Mouse (Mus musculus) CH12.LX (cell line): ENCODE results near the gene Cog3. TPM values are rescaled to one million over a fixed set of nuclear protein-coding genes. Genes with fewer than 3 reads are reported as not detected.

Source experiments
- DNase-seq: peaks from one replicate; pipeline ENCODE4 v3.0.0-alpha.2; 2013; ENCODE audit errors: extremely low read depth
- H3K27ac ChIP-seq: 2 replicates; pipeline ENCODE4 v1.5.1; 2012; ENCODE audit warnings: low read depth, mild to moderate bottlenecking, control low read depth, moderate library complexity; ENCODE audit not compliant: insufficient read depth
- H3K27me3 ChIP-seq: replicated peaks from 2 replicates; pipeline ENCODE3; 2012; ENCODE audit warnings: inconsistent platforms
- H3K36me3 ChIP-seq, 2 experiments: replicated peaks in 1 of 2; 2 replicates each; pipeline versions ENCODE3 to v1.6.1; 2012; ENCODE audit warnings: inconsistent platforms in 1 of 2, low read length in 1 of 2, mild to moderate bottlenecking in 1 of 2, mixed read lengths in 1 of 2, moderate library complexity in 1 of 2; ENCODE audit not compliant: control insufficient read depth in 1 of 2, insufficient read depth in 1 of 2
- H3K4me1 ChIP-seq, 2 experiments: 2 replicates each; pipeline ENCODE4 v1.6.1; 2012; ENCODE audit warnings: inconsistent platforms in 1 of 2, moderate library complexity in 1 of 2; ENCODE audit not compliant: insufficient read depth in 2 of 2, control insufficient read depth in 1 of 2
- H3K4me2 ChIP-seq: 2 replicates; pipeline ENCODE4 v1.6.1; 2012; ENCODE audit warnings: low read depth, mild to moderate bottlenecking, control low read depth; ENCODE audit not compliant: poor library complexity, insufficient read depth, severe bottlenecking
- H3K4me3 ChIP-seq, 3 experiments: fragments of 150-350 bp in 1 of 3; sonication (generic) in 1 of 3; replicated peaks in 1 of 3; 2 replicates each; pipeline versions ENCODE3 to v1.5.1; 2011 to 2012; ENCODE audit warnings: low read depth in 2 of 3, low read length in 2 of 3, mild to moderate bottlenecking in 2 of 3, moderate library complexity in 2 of 3, control low read depth in 1 of 3, improper control_type of control experiment in 1 of 3, inconsistent platforms in 1 of 3, mixed read lengths in 1 of 3; ENCODE audit not compliant: poor library complexity in 1 of 3
- H3K79me2 ChIP-seq: replicated peaks from 2 replicates; pipeline ENCODE4 v1.6.1; 2012; ENCODE audit warnings: mild to moderate bottlenecking, moderate library complexity; ENCODE audit not compliant: control insufficient read depth, poor library complexity, insufficient read depth, severe bottlenecking; ENCODE audit errors: extremely low read depth
- H3K9ac ChIP-seq: 2 replicates; pipeline ENCODE4 v1.6.1; 2012; ENCODE audit warnings: low read depth, mild to moderate bottlenecking, control low read depth, moderate library complexity; ENCODE audit not compliant: insufficient read depth
- H3K9me3 ChIP-seq: replicated peaks from 2 replicates; pipeline ENCODE3; 2012; ENCODE audit warnings: low read length, inconsistent platforms, mixed read lengths
- CTCF ChIP-seq, 2 experiments: IDR thresholded peaks in 1 of 2; conservative IDR thresholded peaks in 1 of 2; 2 replicates each; pipeline ENCODE4 v1.5.1; 2011 to 2012; ENCODE audit warnings: low read depth in 2 of 2, low read length in 2 of 2, improper control_type of control experiment in 1 of 2, inconsistent platforms in 1 of 2, mild to moderate bottlenecking in 1 of 2, moderate library complexity in 1 of 2
- EP300 ChIP-seq: IDR thresholded peaks from 2 replicates; pipeline ENCODE4 v1.6.1; 2011; ENCODE audit warnings: low read length, improper control_type of control experiment
- IRF4 ChIP-seq: IDR thresholded peaks from 2 replicates; pipeline ENCODE4 v1.6.1; 2014; ENCODE audit warnings: low read depth, mild to moderate bottlenecking, inconsistent platforms, low read length, improper control_type of control experiment
- MEF2A ChIP-seq: IDR thresholded peaks from 2 replicates; pipeline ENCODE4 v1.6.1; 2014; ENCODE audit warnings: low read depth, mild to moderate bottlenecking, inconsistent platforms, low read length, improper control_type of control experiment, borderline replicate concordance
- MYC ChIP-seq: IDR thresholded peaks from 2 replicates; pipeline ENCODE4 v1.6.1; 2011; ENCODE audit warnings: low read depth, mild to moderate bottlenecking, improper control_type of control experiment, low read length
- NELFE ChIP-seq: IDR thresholded peaks from 2 replicates; pipeline ENCODE4 v1.6.1; 2011; ENCODE audit warnings: low read depth, low read length, improper control_type of control experiment
- PAX5 ChIP-seq: IDR thresholded peaks from 2 replicates; pipeline ENCODE4 v1.6.1; 2012; ENCODE audit warnings: low read length, inconsistent platforms, mixed read lengths
- RAD21 ChIP-seq: IDR thresholded peaks from 2 replicates; pipeline ENCODE4 v1.6.1; 2011; ENCODE audit warnings: low read depth, mild to moderate bottlenecking, low read length, improper control_type of control experiment, moderate library complexity
- RCOR1 ChIP-seq: conservative IDR thresholded peaks from 2 replicates; pipeline ENCODE4 v1.6.1; 2012; ENCODE audit warnings: low read depth, mild to moderate bottlenecking, inconsistent platforms, low read length, improper control_type of control experiment
- SMC3 ChIP-seq: IDR thresholded peaks from 2 replicates; pipeline ENCODE4 v1.6.1; 2011; ENCODE audit warnings: low read depth, low read length, improper control_type of control experiment
- TCF12 ChIP-seq: IDR thresholded peaks from 2 replicates; pipeline ENCODE4 v1.6.1; 2014; ENCODE audit warnings: low read depth, mild to moderate bottlenecking, inconsistent platforms, low read length, improper control_type of control experiment
- UBTF ChIP-seq: IDR thresholded peaks from 2 replicates; pipeline ENCODE4 v1.6.1; 2012; ENCODE audit warnings: low read depth, mild to moderate bottlenecking, inconsistent platforms, low read length, improper control_type of control experiment, moderate library complexity
- USF1 ChIP-seq: IDR thresholded peaks from 2 replicates; pipeline ENCODE4 v1.6.1; 2014; ENCODE audit warnings: low read depth, mild to moderate bottlenecking, inconsistent platforms, low read length, improper control_type of control experiment
- USF2 ChIP-seq: conservative IDR thresholded peaks from 2 replicates; pipeline ENCODE4 v1.6.1; 2011; ENCODE audit warnings: low read depth, low read length, improper control_type of control experiment
- ZKSCAN1 ChIP-seq: IDR thresholded peaks from 2 replicates; pipeline ENCODE4 v1.6.1; 2012; ENCODE audit warnings: low read depth, inconsistent platforms, low read length, improper control_type of control experiment, borderline replicate concordance
- ZMIZ1 ChIP-seq: IDR thresholded peaks from 2 replicates; pipeline ENCODE4 v1.6.1; 2012; ENCODE audit warnings: low read depth, mild to moderate bottlenecking, inconsistent platforms, low read length, improper control_type of control experiment
- ZNF384 ChIP-seq: IDR thresholded peaks from 2 replicates; pipeline ENCODE4 v1.6.1; 2012; ENCODE audit warnings: low read depth, low read length, improper control_type of control experiment, inconsistent platforms
- dilution Hi-C: fragments of 300-500 bp; cut with MboI; formaldehyde crosslinking; loops from 2 replicates; pipeline ENCODE4 v1.14.3; 2020; ENCODE audit warnings: low sequenced_read_pairs; ENCODE audit not compliant: extremely low pct_unique_long_range_greater_than_20kb, extremely low pct_ligation_motif_present
- in situ Hi-C: fragments of 300-500 bp; cut with MboI; formaldehyde crosslinking; loops from 3 replicates; pipeline ENCODE4 v1.14.3; 2019; ENCODE audit warnings: low sequenced_read_pairs, low pct_ligation_motif_present, low pct_unique_long_range_greater_than_20kb, mixed read lengths
- polyA plus RNA-seq: library from polyadenylated mRNA; unstranded; fragments of >175 nt; gene quantifications from 2 replicates; pipeline ENCODE4 v1.2.1, GENCODE M21; 2012; ENCODE audit warnings: low read depth; ENCODE audit not compliant: insufficient read length
- total RNA-seq, 2 experiments: library from RNA; depleted of rRNA; stranded (reverse); fragments of 300-350 nt in 1 of 2; fragments of >200 nt in 1 of 2; gene quantifications; 2 replicates each; pipeline ENCODE4 v1.2.3; 2012 to 2014

Cog3 gene
- total and polyA plus RNA-seq, 3 experiments = 13.6 to 21.0 (median 15.3) TPM

- dilution Hi-C loops = no loop called here
- in situ Hi-C loops = no loop called here
Measured at GRCm38 (mm10) chr14:75767492-75768274, 13.4 kb upstream of the Cog3 start.

DNA sequence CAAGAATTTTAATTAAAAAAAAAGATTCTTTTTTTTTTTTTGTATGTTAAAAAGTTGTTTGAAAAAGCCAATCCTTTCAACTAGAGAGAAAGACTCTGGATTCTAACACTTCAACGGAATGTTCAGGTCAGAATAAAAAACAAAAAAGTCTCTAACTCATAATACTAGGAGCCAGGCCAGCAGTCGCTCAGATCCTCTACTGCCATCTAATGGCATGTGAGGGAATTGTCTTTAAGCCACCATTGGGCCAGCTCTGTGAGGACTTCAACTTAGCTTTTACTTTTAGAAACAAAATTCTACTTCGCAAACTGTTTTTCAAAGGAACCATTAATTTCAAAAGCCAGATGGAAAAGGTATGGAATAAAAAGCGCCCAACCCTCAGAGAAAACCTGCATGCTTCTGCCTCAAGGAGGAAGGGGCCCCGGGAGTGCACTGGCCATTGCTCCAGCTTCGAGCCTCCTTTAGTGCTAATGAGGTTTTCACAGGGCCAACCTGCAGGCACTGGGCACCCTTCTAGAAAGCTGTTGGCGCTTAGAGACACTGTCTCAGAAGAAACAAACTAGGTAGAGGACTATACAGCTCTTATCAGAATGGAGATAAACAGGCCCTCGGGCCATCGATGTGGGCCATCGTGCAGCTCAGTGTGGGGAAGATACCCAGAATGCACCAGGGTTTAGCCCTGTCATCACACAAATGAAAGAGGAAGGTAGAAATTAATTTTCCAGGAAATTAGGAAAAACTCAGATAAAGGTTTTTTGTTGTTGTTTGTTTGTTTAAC, 6.9 kb upstream of the Cog3 start:
- no peaks in the 10 kb centered on the region for H3K9me3 ChIP-seq
- no peak overlapping the region for H3K4me3 ChIP-seq
- in situ Hi-C loops = no loop called here
- TF ChIP-seq ZMIZ1 = no peak
- no peak for TF ChIP-seq USF2
- TF ChIP-seq SMC3 = peak; percentile 44
- no peak for TF ChIP-seq IRF4
- no peak for TF ChIP-seq PAX5
- no peak for TF ChIP-seq TCF12
- no peak for TF ChIP-seq RCOR1
- TF ChIP-seq CTCF (conservative IDR thresholded peaks at IDR 0.05 in 1 of 2, IDR thresholded peaks at IDR 0.05 in 1 of 2; ENCODE audit: low read depth in 2 of 2, low read length in 2 of 2) = peak; percentile 78
- TF ChIP-seq MYC = no peak
- 0 out of 2 replicates have a peak, but pooled peaks have one; percentile 13 for TF ChIP-seq MEF2A
- no peak for TF ChIP-seq EP300
- no peak for TF ChIP-seq ZKSCAN1
- no peak for TF ChIP-seq UBTF
- no peak for TF ChIP-seq ZNF384
- peak; percentile 70 for TF ChIP-seq RAD21
- no peak overlapping the region for H3K27ac ChIP-seq
- H3K4me2 ChIP-seq = no peak overlapping the region
- no peaks in the 10 kb centered on the region for H3K27me3 ChIP-seq
- no peak overlapping the region for H3K9ac ChIP-seq
- dilution Hi-C loops = no loop called here
- peaks cover 16 to 56% of the 10 kb centered on the region in 2 experiments for H3K36me3 ChIP-seq
- H3K79me2 ChIP-seq = no peaks in the 10 kb centered on the region
- DNase-seq = peak; percentile 55
- peaks cover 0 to 8% of the 10 kb centered on the region in 2 experiments; a peak in 3 of 4 replicates for H3K4me1 ChIP-seq

More at GRCm38 (mm10) chr14:75767492-75768274, 13.4 kb upstream of the Cog3 start:
- H3K4me1 ChIP-seq = peaks cover 0 to 8% of the 10 kb centered on the region in 2 experiments; a peak in 3 of 4 replicates
- no peaks in the 10 kb centered on the region for H3K9me3 ChIP-seq
- no peak overlapping the region for H3K4me2 ChIP-seq
- TF ChIP-seq MYC = 0 out of 2 replicates have a peak, but pooled peaks have one; percentile 21
- no peak for TF ChIP-seq RCOR1
- TF ChIP-seq USF1 = no peak
- peak; percentile 83 to 96 for TF ChIP-seq CTCF (conservative IDR thresholded peaks at IDR 0.05 in 1 of 2, IDR thresholded peaks at IDR 0.05 in 1 of 2; ENCODE audit: low read depth in 2 of 2, low read length in 2 of 2)
- peak; percentile 34 for TF ChIP-seq RAD21
- TF ChIP-seq NELFE = 0 out of 2 replicates have a peak, but pooled peaks have one; percentile 27
- peak; percentile 35 for TF ChIP-seq SMC3
- TF ChIP-seq, all 38 proteins: peak for 5
- H3K27ac ChIP-seq = no peak overlapping the region
- peaks cover 27 to 84% of the 10 kb centered on the region in 2 experiments for H3K36me3 ChIP-seq
- no peaks in the 10 kb centered on the region for H3K79me2 ChIP-seq
- no peak overlapping the region for H3K4me3 ChIP-seq
- no peaks in the 10 kb centered on the region for H3K27me3 ChIP-seq
- peak; percentile 65 for DNase-seq
- no peak overlapping the region for H3K9ac ChIP-seq
